8 mouse cellular contexts compared by ENCODE assay signal in the genomic region with DNA sequence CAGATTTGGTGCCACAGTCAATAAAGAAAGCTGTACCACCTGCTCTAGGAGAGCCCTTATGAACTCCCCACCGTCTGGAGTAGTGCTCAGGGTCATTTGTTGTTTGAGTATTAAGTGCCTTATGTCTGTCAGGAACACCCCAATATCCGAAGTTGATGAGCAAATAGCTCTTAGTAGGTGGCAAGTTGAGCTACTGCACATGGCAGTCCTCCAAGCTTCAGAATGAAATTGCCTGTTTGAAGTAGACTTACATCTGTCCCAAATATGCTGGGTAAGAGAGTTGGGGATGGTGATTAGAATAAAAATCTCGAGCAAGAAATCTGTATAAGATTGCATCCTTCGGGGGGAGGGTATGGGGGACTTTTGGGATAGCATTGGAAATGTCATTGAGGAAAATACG. TPM values are rescaled to one million over a fixed set of nuclear protein-coding genes. Genes with fewer than 3 reads are reported as not detected.
A peak's percentile ranks its signal among the peaks of the same experiment; 100 is the strongest.
DNase-seq lines count a peak whose midpoint lies in the region; ATAC-seq and TF ChIP-seq lines count a peak whose summit lies in the region.

No protein-coding gene starts in this region.

- DNase-seq in gastrocnemius, adult 2 months = no peak
- no peak for DNase-seq in gastrocnemius, postnatal 36 days
- DNase-seq in frontal cortex, postnatal 10 days (ENCODE audit: low spot score in 2 of 2) = no peak

- peak overlapping the region; percentile 45 for H3K4me2 ChIP-seq in forebrain, embryonic 12.5 days
- H3K4me2 ChIP-seq in limb, embryonic 15.5 days = peak overlapping the region; percentile 60; the same call in 1 of the 2 replicates
- peak overlapping the region; percentile 41 for H3K4me2 ChIP-seq in stomach, embryonic 16.5 days (ENCODE audit: low read depth, low read length)

- no peak for ATAC-seq in forebrain, embryonic 12.5 days (ENCODE audit: low FRiP score)
- no peak for ATAC-seq in limb, embryonic 15.5 days (ENCODE audit: insufficient number of reproducible peaks, low FRiP score, low TSS enrichment, low read depth)
- ATAC-seq in stomach, embryonic 16.5 days (ENCODE audit: insufficient read depth, low FRiP score) = no peak
- no peak for ATAC-seq in monocyte, adult 5-6 weeks (replicated peaks; ENCODE audit: insufficient number of reproducible peaks, low FRiP score, low TSS enrichment, poor library complexity, severe bottlenecking)

- peak overlapping the region; percentile 98 for H3K27ac ChIP-seq in gastrocnemius, adult 2 months
- peak overlapping the region; percentile 89 for H3K27ac ChIP-seq in forebrain, embryonic 12.5 days
- H3K27ac ChIP-seq in limb, embryonic 15.5 days = peak overlapping the region; percentile 93
- peak overlapping the region; percentile 79 for H3K27ac ChIP-seq in stomach, embryonic 16.5 days (ENCODE audit: low read length)

- H3K9ac ChIP-seq in forebrain, embryonic 12.5 days = no peak overlapping the region; the same call in 1 of the 2 replicates
- no peak overlapping the region for H3K9ac ChIP-seq in limb, embryonic 15.5 days
- H3K9ac ChIP-seq in stomach, embryonic 16.5 days (ENCODE audit: low read length) = peak overlapping the region; percentile 48

- H3K27me3 ChIP-seq in E14TG2a.4 (ENCODE audit: insufficient read depth, low read length) = no peaks in the 10 kb centered on the region
- H3K27me3 ChIP-seq in forebrain, embryonic 12.5 days = no peaks in the 10 kb centered on the region
- H3K27me3 ChIP-seq in limb, embryonic 15.5 days = no peaks in the 10 kb centered on the region
- H3K27me3 ChIP-seq in stomach, embryonic 16.5 days (ENCODE audit: control insufficient read depth, insufficient read depth, low read length) = no peaks in the 10 kb centered on the region

- H3K36me3 ChIP-seq in E14TG2a.4 (ENCODE audit: insufficient read depth, low read length) = peaks cover 60% of the 10 kb centered on the region
- H3K36me3 ChIP-seq in forebrain, embryonic 12.5 days (replicated peaks) = peaks cover 26% of the 10 kb centered on the region
- H3K36me3 ChIP-seq in limb, embryonic 15.5 days = peaks cover 19% of the 10 kb centered on the region
- peaks cover 14% of the 10 kb centered on the region; the same call in 1 of the 2 replicates for H3K36me3 ChIP-seq in stomach, embryonic 16.5 days (ENCODE audit: control insufficient read depth, insufficient read depth, low read length)

- no peak for TF ChIP-seq CTCF in gastrocnemius, adult 2 months (IDR thresholded peaks at IDR 0.05)
- no peak for TF ChIP-seq CTCF in E14TG2a.4 (conservative IDR thresholded peaks at IDR 0.05; ENCODE audit: low read length)

- no peaks in the 10 kb centered on the region for H3K9me3 ChIP-seq in E14TG2a.4 (ENCODE audit: low read length)
- no peaks in the 10 kb centered on the region for H3K9me3 ChIP-seq in forebrain, embryonic 12.5 days
- no peaks in the 10 kb centered on the region for H3K9me3 ChIP-seq in limb, embryonic 15.5 days
- no peaks in the 10 kb centered on the region for H3K9me3 ChIP-seq in stomach, embryonic 16.5 days (replicated peaks; ENCODE audit: control insufficient read depth, low read length)

- intact Hi-C loops in gastrocnemius, adult 2 months (cut with DNase I) = no loop called here
- intact Hi-C loops in gastrocnemius, postnatal 36 days (cut with DNase I) = no loop called here

- peaks cover 73% of the 10 kb centered on the region for H3K4me1 ChIP-seq in E14TG2a.4 (replicated peaks; ENCODE audit: low read depth, low read length)
- peaks cover 20% of the 10 kb centered on the region for H3K4me1 ChIP-seq in forebrain, embryonic 12.5 days
- H3K4me1 ChIP-seq in limb, embryonic 15.5 days = peaks cover 16% of the 10 kb centered on the region
- peaks cover 15% of the 10 kb centered on the region for H3K4me1 ChIP-seq in stomach, embryonic 16.5 days (ENCODE audit: control insufficient read depth, insufficient read depth, low read length)

- 18% methylated on average over 5 of the region's 5 CpGs for WGBS in forebrain, embryonic 12.5 days
- WGBS in limb, embryonic 15.5 days = 13% methylated on average over 5 of the region's 5 CpGs
- WGBS in stomach, embryonic 16.5 days = 11% methylated on average over 5 of the region's 5 CpGs

- no peak overlapping the region for H3K4me3 ChIP-seq in gastrocnemius, adult 2 months
- H3K4me3 ChIP-seq in E14TG2a.4 (replicated peaks; ENCODE audit: low read length) = peak overlapping the region; percentile 37
- H3K4me3 ChIP-seq in forebrain, embryonic 12.5 days (replicated peaks) = peak overlapping the region; percentile 38; the same call in 1 of the 2 replicates
- peak overlapping the region; percentile 44 for H3K4me3 ChIP-seq in limb, embryonic 15.5 days
- no peak overlapping the region for H3K4me3 ChIP-seq in stomach, embryonic 16.5 days (replicated peaks; ENCODE audit: low read length)

RNA-seq across cellular contexts. Expression of a gene that starts 24.4 kb away (rescaled TPM):
- total RNA-seq in gastrocnemius, adult 2 months (2021) = 10 to 100 TPM; 18.8 to 21.3 TPM
- 10 to 100 TPM; 14.5 to 16.8 TPM for total RNA-seq in gastrocnemius, postnatal 36 days (2021)
- polyA plus RNA-seq in forebrain, embryonic 12.5 days (2016; fragmentation: Nextera tagmentation; extraction: Ambion mirVana) = 65.3 and 68.3 TPM in 2 replicates
- 51.2 and 51.7 TPM in 2 replicates for polyA plus RNA-seq in limb, embryonic 15.5 days (2015; fragmentation: Nextera tagmentation; extraction: Ambion mirVana)
- 45.6 TPM in 2 replicates for polyA plus RNA-seq in stomach, embryonic 16.5 days (2015; fragmentation: Nextera tagmentation; extraction: Ambion mirVana)
- total RNA-seq in monocyte, adult 5-6 weeks (2017) = 28.3 to 50.1 TPM (median 31.0 TPM) in 3 replicates

RNA-seq across cellular contexts. Expression of a gene that starts 31.9 kb away (rescaled TPM):
- total RNA-seq in gastrocnemius, adult 2 months (2021) = 10 to 100 TPM; 20.8 to 32.2 TPM
- total RNA-seq in gastrocnemius, postnatal 36 days (2021) = 10 to 100 TPM; 18.7 to 19.5 TPM
- polyA plus RNA-seq in forebrain, embryonic 12.5 days (2016; fragmentation: Nextera tagmentation; extraction: Ambion mirVana) = 140 and 155 TPM in 2 replicates
- 112 and 116 TPM in 2 replicates for polyA plus RNA-seq in limb, embryonic 15.5 days (2015; fragmentation: Nextera tagmentation; extraction: Ambion mirVana)
- polyA plus RNA-seq in stomach, embryonic 16.5 days (2015; fragmentation: Nextera tagmentation; extraction: Ambion mirVana) = 79.3 and 85.4 TPM in 2 replicates
- total RNA-seq in monocyte, adult 5-6 weeks (2017) = 11.9 to 23.9 TPM (median 15.9 TPM) in 3 replicates

Comparison
In these comparisons a context has a peak if more than half of its experiments do, and no peak if none do; other contexts are left out.
1. H3K4me3 ChIP-seq: peak in E14TG2a.4 (single experiment), forebrain, embryonic 12.5 days (single experiment) and limb, embryonic 15.5 days (single experiment); none in gastrocnemius, adult 2 months (single experiment) and stomach, embryonic 16.5 days (single experiment).
2. Peak in every context shown above with its lines, with median percentiles within 50 percentile points of each other: H3K27ac ChIP-seq and H3K4me2 ChIP-seq.